In genomic region chr13:51136996-51137701, GRCm38 (mm10) we compare ENCODE assay signal across 13 mouse cellular contexts. TPM values are rescaled to one million over a fixed set of nuclear protein-coding genes. Genes with fewer than 3 reads are reported as not detected.
A peak's percentile ranks its signal among the peaks of the same experiment; 100 is the strongest.
DNase-seq lines count a peak whose midpoint lies in the region; ATAC-seq and TF ChIP-seq lines count a peak whose summit lies in the region.
"Had no signal": no experiment of that assay in that cellular context is flagged by ENCODE, and none has a peak within 500 bp of the region (broad histone marks: within the 10 kb centered on the region; RNA-seq: fewer than 3 reads in every experiment).

No protein-coding gene starts in this region.

- no peak for ATAC-seq in heart, postnatal 0 days (ENCODE audit: insufficient read depth, low read depth)
- ATAC-seq in intestine, postnatal 0 days, result peak; percentile 9; the same call in 1 of the 2 replicates

- no peak overlapping the region for H3K4me3 ChIP-seq in heart, postnatal 0 days (ENCODE audit: low read depth, low read length)
- H3K4me3 ChIP-seq in intestine, postnatal 0 days (ENCODE audit: low read depth, low read length), result no peak overlapping the region
- no peak overlapping the region for H3K4me3 ChIP-seq in layer of hippocampus, adult 2 months
- H3K4me3 ChIP-seq: midbrain, embryonic 10.5 days had no signal

- H3K27me3 ChIP-seq in heart, postnatal 0 days (ENCODE audit: control insufficient read depth, insufficient read depth, low read length), result no peaks in the 10 kb centered on the region
- H3K27me3 ChIP-seq in intestine, postnatal 0 days (replicated peaks; ENCODE audit: control insufficient read depth, insufficient read depth, low read length), result no peaks in the 10 kb centered on the region
- H3K27me3 ChIP-seq: CH12.LX had no signal

- no peak overlapping the region for H3K4me2 ChIP-seq in heart, postnatal 0 days (ENCODE audit: low read depth, low read length)
- no peak overlapping the region for H3K4me2 ChIP-seq in intestine, postnatal 0 days (replicated peaks; ENCODE audit: low read depth)
- H3K4me2 ChIP-seq: heart, embryonic 11.5 days had no signal

- no peak for TF ChIP-seq CTCF in heart, postnatal 0 days (IDR thresholded peaks at IDR 0.05; ENCODE audit: low read depth)
- no peak for TF ChIP-seq CTCF in intestine, postnatal 0 days (IDR thresholded peaks at IDR 0.05; ENCODE audit: low read depth)
- TF ChIP-seq CTCF in layer of hippocampus, adult 2 months (conservative IDR thresholded peaks at IDR 0.05), result no peak

- H3K9ac ChIP-seq in heart, postnatal 0 days (replicated peaks; ENCODE audit: low read depth, low read length), result no peak overlapping the region
- no peak overlapping the region for H3K9ac ChIP-seq in intestine, postnatal 0 days (ENCODE audit: low read depth, low read length)

- H3K36me3 ChIP-seq in heart, postnatal 0 days (replicated peaks; ENCODE audit: control insufficient read depth, insufficient read depth, low read length), result peaks cover 20% of the 10 kb centered on the region
- H3K36me3 ChIP-seq in intestine, postnatal 0 days (ENCODE audit: control insufficient read depth, insufficient read depth), result peaks cover 27% of the 10 kb centered on the region; the same call in 1 of the 2 replicates

- peak overlapping the region; percentile 38; the same call in 1 of the 2 replicates for H3K27ac ChIP-seq in heart, postnatal 0 days (ENCODE audit: low read depth)
- peak overlapping the region; percentile 35; the same call in 1 of the 2 replicates for H3K27ac ChIP-seq in intestine, postnatal 0 days (ENCODE audit: low read depth, low read length)
- H3K27ac ChIP-seq in layer of hippocampus, adult 2 months, result no peak overlapping the region
- H3K27ac ChIP-seq: midbrain, embryonic 10.5 days had no signal

- no peak for TF ChIP-seq EP300 in heart, postnatal 0 days (IDR thresholded peaks at IDR 0.05; ENCODE audit: low read depth)

- peaks cover 8% of the 10 kb centered on the region; the same call in 1 of the 2 replicates for H3K4me1 ChIP-seq in heart, postnatal 0 days (ENCODE audit: control insufficient read depth, insufficient read depth)
- H3K4me1 ChIP-seq in intestine, postnatal 0 days (replicated peaks; ENCODE audit: control insufficient read depth, insufficient read depth, low read length), result no peaks in the 10 kb centered on the region

- DNase-seq in heart, postnatal 0 days (ENCODE audit: low spot score), result no peak
- no peak for DNase-seq in heart, postnatal 4 days
- peak; percentile 26 for DNase-seq in ovary, postnatal 36 days (ENCODE audit: low spot score)
- DNase-seq in ovary, postnatal 14 days (ENCODE audit: low spot score), result no peak
- DNase-seq in thymus, adult 18-20 months, result no peak
- no peak for DNase-seq in thymus, postnatal 0 days (ENCODE audit: low spot score)
- no peak for DNase-seq in layer of hippocampus, adult 2 months (ENCODE audit: low spot score in 2 of 2)
- DNase-seq: retina, postnatal 1 day; thymus, adult 2 months had no signal

- no peaks in the 10 kb centered on the region for H3K9me3 ChIP-seq in heart, postnatal 0 days (replicated peaks; ENCODE audit: control insufficient read depth, low read length)
- no peaks in the 10 kb centered on the region for H3K9me3 ChIP-seq in intestine, postnatal 0 days (ENCODE audit: control insufficient read depth)
- H3K9me3 ChIP-seq: midbrain, embryonic 10.5 days had no signal

- WGBS in heart, postnatal 0 days, result 54% methylated on average over 2 of the region's 2 CpGs
- 23% methylated on average over 2 of the region's 2 CpGs for WGBS in intestine, postnatal 0 days

RNA-seq across cellular contexts. Expression of gene Nxnl2, which starts 33.7 kb away (rescaled TPM):
- total RNA-seq in heart, postnatal 0 days (2014; rRNA removed; ENCODE audit: low replicate concordance), result 1.1 and 3.5 TPM in 2 replicates
- polyA plus RNA-seq in heart, postnatal 0 days (2015; fragmentation: Nextera tagmentation; extraction: Ambion mirVana), result 1.1 TPM in 2 replicates
- total RNA-seq in heart, postnatal 4 days (2021), result 1 to 10 TPM; 1.6 to 1.7 TPM
- polyA plus RNA-seq in intestine, postnatal 0 days (2015; fragmentation: Nextera tagmentation; extraction: Ambion mirVana), result 5.0 and 6.1 TPM in 2 replicates
- polyA plus RNA-seq in thymus, postnatal 0 days (2015; fragmentation: Nextera tagmentation; extraction: Ambion mirVana), result 2.4 and 3.5 TPM in 2 replicates
- total RNA-seq in layer of hippocampus, adult 2 months (2021), result under 1 TPM in 1 of 2 experiments, not detected in 1; 0.31 TPM

RNA-seq across cellular contexts. Expression of gene Spin1, which starts 36.5 kb away (rescaled TPM):
- 41.7 and 54.5 TPM in 2 replicates for total RNA-seq in heart, postnatal 0 days (2014; rRNA removed; ENCODE audit: low replicate concordance)
- polyA plus RNA-seq in heart, postnatal 0 days (2015; fragmentation: Nextera tagmentation; extraction: Ambion mirVana), result 31.3 TPM in 2 replicates
- 10 to 100 TPM; 75.0 to 75.7 TPM for total RNA-seq in heart, postnatal 4 days (2021)
- polyA plus RNA-seq in intestine, postnatal 0 days (2015; fragmentation: Nextera tagmentation; extraction: Ambion mirVana), result 32.7 and 35.0 TPM in 2 replicates
- 44.7 and 49.3 TPM in 2 replicates for polyA plus RNA-seq in thymus, postnatal 0 days (2015; fragmentation: Nextera tagmentation; extraction: Ambion mirVana)
- total RNA-seq in layer of hippocampus, adult 2 months (2021), result 100 to 1,000 TPM; 162 to 167 TPM
